Mouse (Mus musculus): ENCODE data around the gene Zfp354b.

The Zfp354b gene

DNA sequence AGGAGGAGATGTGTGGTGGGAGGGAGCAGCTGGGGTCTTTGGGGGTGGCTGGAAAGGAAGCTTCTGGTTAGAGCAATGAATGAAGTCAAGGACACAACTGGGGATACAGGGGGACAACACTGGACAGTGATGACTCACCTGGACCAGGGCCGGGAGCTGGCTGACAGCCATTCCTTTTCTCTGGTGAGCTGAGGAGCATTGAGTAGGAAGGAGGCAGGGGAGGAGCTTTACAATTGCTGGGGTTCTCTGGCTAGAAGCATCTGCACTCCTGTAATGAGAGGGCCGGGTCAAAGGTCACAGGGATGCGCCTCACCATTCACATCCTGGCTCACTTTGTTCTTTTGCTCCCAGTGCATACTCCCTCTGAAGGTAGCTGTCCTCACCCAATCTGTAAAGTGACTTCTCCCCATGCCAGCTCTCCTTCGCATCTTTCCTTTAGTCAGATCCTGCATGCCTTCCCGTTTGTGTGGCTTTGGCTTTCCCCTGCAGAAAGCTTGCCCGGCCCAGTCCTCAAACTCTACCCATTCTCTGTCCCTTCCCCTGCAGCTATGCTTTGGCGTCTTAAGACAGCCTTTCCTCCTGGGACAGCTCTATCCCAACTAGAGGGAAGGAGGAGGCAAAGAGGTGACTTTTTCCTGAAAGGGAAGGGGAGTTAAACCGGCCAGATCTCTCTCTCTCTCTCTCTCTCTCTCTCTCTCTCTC, 45.1 kb downstream of the Zfp354b start:
- no peak for DNase-seq (ENCODE audit: low read depth)

GRCm38 (mm10) chr11:50883756-50884155, 47.7 kb downstream of the Zfp354b start:
- DNase-seq (ENCODE audit: low read depth), result peak; percentile 44

DNA sequence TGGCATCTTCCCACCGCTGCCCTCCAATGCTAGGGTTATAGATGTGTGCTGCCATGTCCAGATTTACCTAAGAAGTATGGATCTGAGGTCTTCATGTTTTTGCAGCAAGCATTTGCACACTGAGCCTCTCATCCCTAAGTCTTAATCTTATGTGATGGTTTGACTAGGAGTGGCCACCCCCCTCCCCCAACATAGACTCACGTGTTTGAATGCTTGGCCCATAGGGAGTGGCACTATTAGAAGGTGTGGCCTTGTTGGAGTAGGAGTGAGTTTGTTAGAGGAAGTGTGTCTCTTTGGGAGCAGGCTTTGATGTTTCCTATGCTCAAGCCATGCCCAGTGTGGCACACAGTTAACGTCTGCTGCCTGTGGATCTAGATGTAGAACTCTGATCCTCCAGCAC, 52.8 kb downstream of the Zfp354b start:
- DNase-seq (ENCODE audit: low read depth), result no peak
